Mouse (Mus musculus) G1E (cell line): ENCODE measurements around the gene Reep3. TPM values are rescaled to one million over a fixed set of nuclear protein-coding genes. Genes with fewer than 3 reads are reported as not detected.

Experiments
- ATAC-seq: 2 replicates; pipeline ENCODE4 v1.8.0; 2016; ENCODE audit warnings: mild to moderate bottlenecking; ENCODE audit not compliant: insufficient number of reproducible peaks, poor library complexity, low FRiP score, severe bottlenecking; ENCODE audit errors: extremely low read depth
- DNase-seq: peaks from one replicate; pipeline ENCODE4 v3.0.0; 2012; ENCODE audit warnings: low spot score
- H3K27me3 ChIP-seq: 2 replicates; pipeline ENCODE4 v1.6.1; 2012; ENCODE audit warnings: mild to moderate bottlenecking, low read length, inconsistent platforms; ENCODE audit not compliant: insufficient read depth
- H3K36me3 ChIP-seq: replicated peaks from 2 replicates; pipeline ENCODE3; 2012; ENCODE audit warnings: mild to moderate bottlenecking, inconsistent platforms
- H3K4me1 ChIP-seq: 2 replicates; pipeline ENCODE4 v1.6.1; 2012; ENCODE audit warnings: low read depth, low read length, inconsistent platforms, mixed read lengths; ENCODE audit not compliant: insufficient read depth
- H3K4me3 ChIP-seq: 2 replicates; pipeline ENCODE4 v1.5.1; 2012; ENCODE audit warnings: low read depth, mild to moderate bottlenecking, inconsistent platforms, low read length, moderate library complexity, mixed read lengths
- H3K9me3 ChIP-seq: replicated peaks from 2 replicates; pipeline ENCODE4 v1.6.1; 2012; ENCODE audit warnings: inconsistent platforms
- CTCF ChIP-seq: IDR thresholded peaks from 2 replicates; pipeline ENCODE4 v1.5.1; 2012; ENCODE audit warnings: low read depth, low read length, inconsistent platforms, mixed read lengths
- GATA1 ChIP-seq: IDR thresholded peaks from 2 replicates; pipeline ENCODE4 v1.6.1; 2012; ENCODE audit warnings: borderline replicate concordance, low read length, inconsistent platforms, mixed read lengths
- GATA2 ChIP-seq: IDR thresholded peaks from 2 replicates; pipeline ENCODE4 v1.6.1; 2012; ENCODE audit warnings: low read depth, low read length, inconsistent platforms, borderline replicate concordance
- POLR2AphosphoS5 ChIP-seq: IDR thresholded peaks from 2 replicates; pipeline ENCODE4 v1.6.1; 2012; ENCODE audit warnings: low read depth, low read length, inconsistent platforms; ENCODE audit not compliant: insufficient replicate concordance
- TAL1 ChIP-seq: conservative IDR thresholded peaks from 2 replicates; pipeline ENCODE4 v1.6.1; 2012; ENCODE audit warnings: low read depth, low read length, inconsistent platforms, mixed read lengths
- polyA plus RNA-seq: library from polyadenylated mRNA; stranded (reverse); fragments of >175 nt; gene quantifications from 2 replicates; pipeline ENCODE4 v1.2.3, GENCODE M21; 2012
- total RNA-seq, 2 experiments: library from RNA; stranded (forward) in 1 of 2; stranded (reverse) in 1 of 2; fragments of 200-1000 nt in 1 of 2; fragments of >200 nt in 1 of 2; fragmentation: Nextera tagmentation in 1 of 2; gene quantifications; 2 replicates each; pipeline ENCODE4 v1.2.3; 2014 to 2017

Reep3 gene
- total and polyA plus RNA-seq, 3 experiments: 2.1 to 42.7 (median 21.9) TPM

DNA sequence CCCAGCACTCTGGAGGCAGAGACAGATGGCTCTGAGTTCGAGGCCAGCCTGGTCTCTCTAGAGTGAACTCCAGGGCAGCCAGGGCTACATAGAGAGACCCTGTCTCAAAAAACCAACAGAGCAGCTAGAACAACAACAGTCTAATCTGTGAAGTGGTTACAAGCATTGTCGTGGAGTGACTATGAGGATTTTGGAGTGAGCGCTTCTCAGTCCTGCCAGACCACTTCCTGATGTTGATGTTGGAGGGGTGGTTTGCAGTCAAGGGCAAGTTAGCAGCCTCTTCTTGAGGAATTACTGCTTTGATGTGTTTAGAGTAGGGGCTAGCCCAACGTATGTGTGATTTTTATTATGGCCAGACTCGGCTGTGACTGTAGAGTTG, 15.0 kb upstream of the Reep3 start:
- Histone ChIP-seq H3K36me3 (peaks cover 72% of the 10 kb centered on the region), H3K4me1 (peaks cover 10% of the 10 kb centered on the region), H3K4me3 (no peak overlapping the region), H3K27me3 (no peaks in the 10 kb centered on the region), H3K9me3 (no peaks in the 10 kb centered on the region)
- TF ChIP-seq CTCF (no peak), POLR2AphosphoS5 (no peak), TAL1 (no peak), GATA2 (no peak), GATA1 (no peak)
- no peak for ATAC-seq
- DNase-seq: no peak

- peaks cover 16% of the 10 kb centered on the region for H3K4me1 ChIP-seq
Measured at GRCm38 (mm10) chr10:67111044-67111798, 14.5 kb upstream of the Reep3 start.

GRCm38 (mm10) chr10:67109635-67110034, 12.9 kb upstream of the Reep3 start:
- TF ChIP-seq GATA1: no peak
- no peak for TF ChIP-seq CTCF
- TF ChIP-seq GATA2: no peak
- no peak for TF ChIP-seq POLR2AphosphoS5
- no peak for TF ChIP-seq TAL1
- Histone ChIP-seq H3K9me3 (no peaks in the 10 kb centered on the region), H3K36me3 (peaks cover 70% of the 10 kb centered on the region), H3K4me3 (no peak overlapping the region), H3K27me3 (no peaks in the 10 kb centered on the region), H3K4me1 (peaks cover 30% of the 10 kb centered on the region)
- DNase-seq: no peak
- no peak for ATAC-seq

More at GRCm38 (mm10) chr10:67111044-67111798, 14.5 kb upstream of the Reep3 start:
- H3K36me3 ChIP-seq: peaks cover 73% of the 10 kb centered on the region
- no peaks in the 10 kb centered on the region for H3K27me3 ChIP-seq
- H3K9me3 ChIP-seq: no peaks in the 10 kb centered on the region
- ATAC-seq: no peak
- TF ChIP-seq POLR2AphosphoS5 (no peak), CTCF (no peak), TAL1 (no peak), GATA2 (no peak), GATA1 (no peak)
- DNase-seq: no peak
- H3K4me3 ChIP-seq: no peak overlapping the region

GRCm38 (mm10) chr10:67108096-67108495, 11.4 kb upstream of the Reep3 start:
- no peak overlapping the region for H3K4me3 ChIP-seq
- H3K4me1 ChIP-seq: peaks cover 33% of the 10 kb centered on the region
- H3K36me3 ChIP-seq: peaks cover 79% of the 10 kb centered on the region
- H3K27me3 ChIP-seq: no peaks in the 10 kb centered on the region
- ATAC-seq (no peak), DNase-seq (no peak)
- TF ChIP-seq POLR2AphosphoS5: no peak
- no peak for TF ChIP-seq TAL1
- TF ChIP-seq GATA1: no peak
- no peak for TF ChIP-seq GATA2
- TF ChIP-seq CTCF: no peak
- no peaks in the 10 kb centered on the region for H3K9me3 ChIP-seq

DNA sequence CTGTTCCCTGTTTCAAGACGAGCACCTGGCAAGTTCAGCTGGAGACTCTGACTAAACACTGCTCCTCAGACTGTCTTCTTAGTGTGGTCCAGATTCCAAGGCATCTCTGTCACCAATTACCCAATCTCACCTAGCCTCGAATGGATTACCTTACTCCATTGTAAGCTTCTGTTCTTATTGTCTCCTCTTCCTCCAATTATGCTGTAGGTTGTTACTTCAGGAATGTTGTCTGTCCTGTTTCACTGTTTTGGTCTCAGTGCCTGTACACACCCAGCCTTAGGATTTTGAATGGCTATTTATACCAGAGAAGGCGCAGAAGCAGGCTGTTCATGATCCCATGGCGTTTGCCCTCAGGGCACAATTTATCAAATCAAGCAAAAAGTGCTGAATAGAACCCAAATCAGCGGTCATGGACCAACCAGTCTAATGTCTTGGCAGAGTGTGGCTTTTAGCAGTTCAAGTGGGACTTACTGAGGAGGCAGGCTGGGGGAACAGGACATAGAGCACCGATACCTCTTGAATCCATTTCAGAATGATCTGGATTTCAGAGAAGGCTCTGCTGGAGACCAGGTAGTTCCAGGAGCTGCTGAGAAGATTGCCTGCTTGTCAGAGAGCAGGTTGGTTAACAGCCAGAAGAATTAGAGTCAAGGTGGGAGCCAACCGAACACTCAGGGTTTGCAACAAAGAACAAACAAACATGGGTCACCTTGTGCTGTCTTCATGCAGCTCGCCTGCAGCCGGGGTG, 10.4 kb upstream of the Reep3 start:
- Histone ChIP-seq H3K36me3 (peaks cover 87% of the 10 kb centered on the region), H3K27me3 (no peaks in the 10 kb centered on the region), H3K9me3 (no peaks in the 10 kb centered on the region), H3K4me1 (peaks cover 41% of the 10 kb centered on the region), H3K4me3 (no peak overlapping the region)
- ATAC-seq (no peak), DNase-seq (no peak)
- TF ChIP-seq CTCF (no peak), GATA2 (no peak), GATA1 (no peak), TAL1 (no peak), POLR2AphosphoS5 (no peak)

GRCm38 (mm10) chr10:67106400-67106799, 9.7 kb upstream of the Reep3 start:
- Histone ChIP-seq H3K36me3 (peaks cover 87% of the 10 kb centered on the region), H3K9me3 (no peaks in the 10 kb centered on the region), H3K4me1 (peaks cover 35% of the 10 kb centered on the region), H3K27me3 (no peaks in the 10 kb centered on the region), H3K4me3 (no peak overlapping the region)
- TF ChIP-seq CTCF (no peak), POLR2AphosphoS5 (no peak), GATA2 (no peak), TAL1 (no peak), GATA1 (no peak)
- ATAC-seq (no peak), DNase-seq (no peak)
